Mouse (Mus musculus): ENCODE measurements around the gene Mmgt2. TPM values are rescaled to one million over a fixed set of nuclear protein-coding genes. Genes with fewer than 3 reads are reported as not detected.

The Mmgt2 gene
- polyA plus RNA-seq, 1 experiment from 2014 or later = 52.5 TPM

DNA sequence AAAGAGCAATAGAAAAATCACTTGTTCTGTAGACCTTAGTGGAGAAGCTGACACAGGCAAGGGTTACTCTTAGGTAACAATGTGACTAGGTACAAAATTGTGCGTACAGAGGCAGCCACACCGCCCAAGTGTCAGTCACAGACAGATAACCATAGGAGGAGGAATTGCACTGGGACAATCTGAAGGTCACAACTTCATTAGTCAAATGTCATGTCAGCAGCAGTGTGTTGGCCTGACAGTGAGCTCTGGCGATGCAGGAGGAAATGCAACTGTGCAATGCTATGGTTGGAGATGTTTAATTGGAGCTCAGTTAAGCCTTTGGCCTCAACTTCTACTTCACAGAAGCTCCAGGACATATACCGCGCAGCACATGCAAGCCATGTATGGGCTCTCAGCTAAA lies 62.2 kb downstream of the Mmgt2 start:
- Histone ChIP-seq H3K9me3 (replicated peaks) (no peaks in the 10 kb centered on the region), H3K27me3 (ENCODE audit: low read depth, poor library complexity, severe bottlenecking) (no peaks in the 10 kb centered on the region), H3K4me1 (no peaks in the 10 kb centered on the region), H3K4me3 (no peak overlapping the region), H3K36me3 (peaks cover 56% of the 10 kb centered on the region), H3K27ac (no peak overlapping the region)
- WGBS = 92% methylated on average over 5 of the region's 5 CpGs
- DNase-seq (ENCODE audit: low spot score) = no peak

Other genes with a start within 250 kb of the Mmgt2 start
- gene Pigl, start 190.2 kb upstream of the Mmgt2 start, polyA plus RNA-seq (2016; fragmentation: Nextera tagmentation; extraction: Ambion mirVana) = 13.5 and 13.9 TPM in 2 replicates
- gene Ncor1, start 190.1 kb upstream of the Mmgt2 start, polyA plus RNA-seq (2016; fragmentation: Nextera tagmentation; extraction: Ambion mirVana) = 127 and 144 TPM in 2 replicates
- 35.0 and 42.2 TPM in 2 replicates for gene Cenpv, start 109.4 kb upstream of the Mmgt2 start, polyA plus RNA-seq (2016; fragmentation: Nextera tagmentation; extraction: Ambion mirVana)
- 3,627 and 3,653 TPM in 2 replicates for gene Ubb, start 97.5 kb upstream of the Mmgt2 start, polyA plus RNA-seq (2016; fragmentation: Nextera tagmentation; extraction: Ambion mirVana)
- gene Trpv2, start 74.2 kb upstream of the Mmgt2 start, polyA plus RNA-seq (2016; fragmentation: Nextera tagmentation; extraction: Ambion mirVana) = 0.55 and 0.87 TPM in 2 replicates
- 15.7 and 17.3 TPM in 2 replicates for gene Lrrc75a, start 141 bp upstream of the Mmgt2 start, polyA plus RNA-seq (2016; fragmentation: Nextera tagmentation; extraction: Ambion mirVana)
- gene Zfp287, start 83.2 kb downstream of the Mmgt2 start, polyA plus RNA-seq (2016; fragmentation: Nextera tagmentation; extraction: Ambion mirVana) = 11.8 and 15.7 TPM in 2 replicates
- not detected in 2 replicates for gene Gm10428, start 104.4 kb downstream of the Mmgt2 start, polyA plus RNA-seq (2016; fragmentation: Nextera tagmentation; extraction: Ambion mirVana)
- 22.4 and 29.8 TPM in 2 replicates for gene Zfp286, start 140.8 kb downstream of the Mmgt2 start, polyA plus RNA-seq (2016; fragmentation: Nextera tagmentation; extraction: Ambion mirVana)
- gene Trim16, start 171.6 kb downstream of the Mmgt2 start, polyA plus RNA-seq (2016; fragmentation: Nextera tagmentation; extraction: Ambion mirVana) = 2.9 and 3.3 TPM in 2 replicates
- gene Fbxw10, start 198.4 kb downstream of the Mmgt2 start, polyA plus RNA-seq (2016; fragmentation: Nextera tagmentation; extraction: Ambion mirVana) = 0.31 and 0.84 TPM in 2 replicates
- 37.9 and 43.4 TPM in 2 replicates for gene Tvp23b, start 230.8 kb downstream of the Mmgt2 start, polyA plus RNA-seq (2016; fragmentation: Nextera tagmentation; extraction: Ambion mirVana)

Measured in limb, embryonic 10.5 days (tissue).